Mouse (Mus musculus) left cerebral cortex, adult 11 months (tissue): ENCODE results near the gene Taf15.

ENCODE experiments used
- DNase-seq: peaks from one replicate; pipeline ENCODE4 v3.0.0; 2022; ENCODE audit warnings: low spot score

Gene Taf15

GRCm38 (mm10) chr11:83457912-83458601 is 14.8 kb upstream of the Taf15 start:
- no peak for DNase-seq

GRCm38 (mm10) chr11:83461462-83462027 is 11.3 kb upstream of the Taf15 start:
- no peak for DNase-seq

DNA sequence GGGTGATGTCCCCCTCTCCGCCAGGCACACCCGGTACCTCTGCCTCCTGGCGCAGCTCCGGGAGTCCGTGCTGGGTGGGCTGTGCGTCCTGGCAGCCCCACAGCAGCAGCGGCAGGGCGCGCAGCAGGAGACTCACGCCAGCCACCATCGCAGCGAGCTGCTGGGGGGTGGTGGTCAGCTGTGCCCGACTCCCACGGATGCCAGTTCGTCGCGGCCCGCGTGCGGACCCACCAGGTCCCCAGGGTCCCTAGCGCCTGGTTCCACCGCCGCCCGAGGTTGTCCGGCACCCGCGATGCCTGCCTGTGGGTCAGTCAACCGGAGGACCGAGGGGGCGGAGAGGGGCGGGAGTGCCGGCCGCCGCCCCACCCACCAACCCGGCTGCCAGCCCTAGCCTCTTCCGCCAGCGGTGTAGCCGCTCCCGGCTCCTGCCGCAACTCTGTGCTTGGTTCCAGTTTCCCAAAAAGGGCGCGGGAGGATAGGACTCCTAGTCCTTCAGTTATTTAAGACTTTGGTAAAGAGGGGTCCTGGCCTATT is 10.1 kb upstream of the Taf15 start, which contains the start of gene Mmp28:
Gene Mmp28 (minus strand): TSS at position 361 of the 534 bp plus-strand sequence.
- no peak for DNase-seq

GRCm38 (mm10) chr11:83465976-83466375 is 6.9 kb upstream of the Taf15 start:
- no peak for DNase-seq

DNA sequence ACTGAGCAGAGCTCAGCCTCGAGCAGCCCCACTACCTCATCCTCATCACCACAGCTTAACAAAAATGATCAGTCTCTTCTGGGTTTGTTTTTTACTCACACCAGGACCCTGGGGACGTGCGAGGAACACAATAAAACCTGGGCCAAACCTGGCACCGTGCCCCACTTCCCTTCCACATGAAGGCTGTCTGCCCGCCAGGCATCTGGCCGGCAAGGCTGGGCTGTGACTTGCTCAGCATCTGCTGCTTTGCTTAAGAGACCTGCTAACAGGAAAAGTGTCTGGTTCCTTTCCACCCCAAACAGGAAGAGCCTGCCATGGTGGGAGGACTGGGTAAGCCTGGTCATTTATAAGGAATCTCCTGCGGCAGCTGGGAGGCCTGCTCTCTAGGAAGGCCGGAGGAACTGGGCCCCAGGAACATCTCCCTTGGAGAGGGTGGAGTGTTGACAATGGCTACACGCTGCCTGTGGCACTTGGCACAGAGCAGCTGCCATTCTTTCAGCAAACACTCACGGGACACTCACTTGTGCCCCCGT is 5.7 kb upstream of the Taf15 start:
- no peak for DNase-seq

DNA sequence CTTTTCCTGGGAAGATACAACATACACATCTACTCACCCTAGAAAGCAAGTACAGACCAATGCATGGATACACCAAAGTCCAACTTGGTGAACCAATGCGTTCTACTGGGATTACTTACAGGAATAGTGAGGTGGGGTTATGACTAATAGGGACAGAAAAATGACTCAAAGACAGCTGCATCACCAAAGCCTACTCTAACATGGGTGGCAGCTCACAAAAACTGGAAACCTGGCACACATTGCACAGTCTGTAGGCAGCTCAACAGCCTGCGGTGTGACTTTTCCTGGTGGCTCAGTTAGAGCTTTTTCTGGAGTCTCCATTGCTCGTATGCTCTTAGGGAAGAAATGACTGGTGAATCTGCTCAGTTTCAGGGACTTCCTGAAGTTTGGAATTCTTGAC is 4.1 kb upstream of the Taf15 start:
- DNase-seq = no peak

GRCm38 (mm10) chr11:83471766-83472165 is 1.1 kb upstream of the Taf15 start:
- no peak for DNase-seq

- DNase-seq = no peak
Measured at GRCm38 (mm10) chr11:83473235-83474016, 540 bp downstream of the Taf15 start.

DNA sequence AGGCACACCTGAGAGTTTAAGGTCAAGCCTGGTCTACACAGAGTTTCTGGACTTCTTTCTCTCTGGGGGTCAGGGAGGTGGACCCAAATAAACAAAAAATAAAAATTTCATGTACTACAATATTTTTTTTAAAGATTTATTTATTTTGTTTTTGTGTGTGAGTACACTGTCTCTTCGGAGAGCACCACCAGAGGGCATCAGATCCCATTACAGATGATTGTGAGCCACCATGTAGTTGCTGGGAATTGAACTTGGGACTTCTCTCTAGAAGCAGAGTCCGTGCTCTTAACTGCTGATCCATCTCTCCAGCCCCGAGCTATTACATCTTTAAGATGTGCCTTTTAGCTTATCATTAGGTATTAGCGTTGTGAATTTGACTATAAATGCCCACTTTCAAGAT is 18.6 kb downstream of the Taf15 start:
- no peak for DNase-seq

GRCm38 (mm10) chr11:83495571-83495970 is 22.7 kb downstream of the Taf15 start:
- DNase-seq = no peak

GRCm38 (mm10) chr11:83504308-83504707 is 31.4 kb downstream of the Taf15 start:
- no peak for DNase-seq

DNA sequence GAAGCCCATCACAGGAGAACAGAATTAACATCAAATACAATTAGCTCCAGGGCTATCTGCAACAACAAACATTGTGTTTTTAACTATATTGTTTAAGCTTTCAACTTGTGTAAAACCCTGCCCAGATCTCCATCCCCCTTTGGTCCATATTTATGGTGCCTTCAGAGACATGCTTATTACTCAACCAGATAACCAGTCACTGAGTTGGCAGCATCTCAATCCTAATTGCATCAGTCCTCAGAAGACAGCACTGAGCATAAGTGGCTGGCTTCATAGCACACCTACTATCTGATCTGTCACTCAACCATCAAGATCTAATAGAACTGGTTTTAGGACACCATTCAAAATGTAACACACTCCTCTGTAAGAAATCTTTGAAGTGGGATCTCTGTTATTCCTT is 36.6 kb downstream of the Taf15 start:
- DNase-seq = no peak

DNA sequence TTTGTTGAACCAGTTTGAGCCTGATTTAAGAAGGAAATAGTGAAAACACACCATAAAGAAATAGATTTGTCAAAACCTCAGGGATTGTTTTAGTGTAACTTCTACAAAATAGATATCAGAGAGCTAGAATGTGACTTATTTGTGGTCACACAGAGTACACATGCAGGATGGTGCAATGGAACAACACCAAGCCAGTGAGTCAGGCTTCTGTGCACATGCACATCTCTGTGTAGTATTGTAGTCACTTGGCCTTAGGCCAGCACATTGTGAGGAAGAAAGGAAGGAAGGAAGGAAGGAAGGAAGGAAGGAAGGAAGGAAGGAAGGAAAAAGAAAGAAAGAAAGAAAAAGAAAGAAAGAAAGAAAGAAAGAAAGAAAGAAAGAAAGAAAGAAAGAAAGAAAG is 44.3 kb downstream of the Taf15 start:
- no peak for DNase-seq

GRCm38 (mm10) chr11:83518371-83518770 is 45.5 kb downstream of the Taf15 start:
- no peak for DNase-seq

- no peak for DNase-seq
Measured at GRCm38 (mm10) chr11:83522075-83522474, 49.2 kb downstream of the Taf15 start, which contains the start of gene Heatr9. TSS of gene Heatr9 (minus strand) at chr11:83522175.

- DNase-seq = no peak
Measured at GRCm38 (mm10) chr11:83529024-83529423, 56.1 kb downstream of the Taf15 start.

- no peak for DNase-seq
Measured at GRCm38 (mm10) chr11:83530360-83530759, 57.5 kb downstream of the Taf15 start, which contains the start of gene Ccl5. TSS of gene Ccl5 (minus strand) at chr11:83530518.

DNA sequence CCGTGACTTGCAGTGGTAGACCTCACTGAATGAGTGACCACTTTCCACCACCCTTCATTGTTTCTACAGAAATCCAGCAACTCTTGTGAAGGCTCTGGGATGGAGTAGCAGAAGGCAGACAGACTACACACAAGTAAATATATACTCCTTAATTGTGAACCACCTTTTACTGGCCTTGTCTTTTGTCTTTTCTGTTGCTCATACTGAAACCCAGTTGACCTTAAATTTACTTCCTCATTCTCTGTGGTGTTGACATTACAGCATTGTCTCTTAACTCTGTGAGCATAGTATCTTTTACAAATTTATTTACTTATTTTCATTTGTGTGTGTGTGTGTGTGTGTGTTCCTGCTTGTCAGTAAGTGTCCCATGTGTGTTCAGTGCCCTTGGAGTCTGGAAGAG is 60.3 kb downstream of the Taf15 start:
- no peak for DNase-seq

DNA sequence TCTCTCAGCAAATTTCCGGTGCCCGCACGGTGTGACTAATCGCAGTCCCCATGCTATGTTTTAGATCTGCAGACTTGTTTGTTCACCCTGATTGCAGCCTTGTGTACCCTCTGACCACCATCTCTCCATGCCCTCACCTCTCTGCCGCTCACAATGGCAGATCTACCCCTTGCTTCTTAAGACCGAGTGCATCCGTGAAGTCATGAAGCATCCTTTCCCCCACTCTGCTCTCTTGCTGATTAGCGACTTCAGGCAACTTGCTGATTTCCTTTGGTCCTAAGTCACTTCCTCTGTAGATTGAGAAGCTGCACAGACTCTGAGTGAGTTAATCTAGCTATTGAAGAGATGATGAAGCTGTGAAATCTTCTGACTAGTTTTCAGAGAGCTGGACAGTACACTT is 61.3 kb downstream of the Taf15 start:
- DNase-seq = no peak

GRCm38 (mm10) chr11:83534609-83535423 is 61.9 kb downstream of the Taf15 start:
- peak; percentile 7 for DNase-seq

DNA sequence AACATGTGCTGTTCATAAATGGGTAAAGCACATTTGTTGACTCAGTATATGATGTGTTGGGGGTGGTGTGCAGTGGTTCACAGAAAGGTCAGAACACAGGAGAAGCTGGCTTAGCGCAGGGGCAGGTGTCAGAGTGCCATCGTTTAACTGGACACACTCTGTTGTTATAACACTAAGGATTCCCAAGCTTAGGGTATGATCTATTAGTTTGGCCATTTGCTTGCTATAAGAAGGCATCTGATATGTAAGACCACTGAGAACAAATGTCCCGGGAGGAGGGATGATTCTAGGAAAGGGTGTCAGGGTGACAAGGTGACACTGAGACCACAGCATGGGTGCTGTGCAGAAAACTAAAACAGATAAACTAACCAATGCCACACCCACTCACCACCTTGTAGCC is 63.9 kb downstream of the Taf15 start:
- DNase-seq = no peak
